Mouse (Mus musculus) heart, postnatal 0 days (tissue): ENCODE results near the gene 4930402K13Rik. TPM values are rescaled to one million over a fixed set of nuclear protein-coding genes. Genes with fewer than 3 reads are reported as not detected.

Experiments used
- ATAC-seq: fragments of 200-750 bp; cut with Nextera tagmentation; 2 replicates; pipeline ENCODE4 v1.8.0; 2017; ENCODE audit warnings: low read depth, moderate number of reproducible peaks, moderate library complexity; ENCODE audit not compliant: insufficient read depth
- DNase-seq: peaks from one replicate; pipeline ENCODE4 v3.0.0-alpha.2; 2016; ENCODE audit warnings: low spot score
- H3K27ac ChIP-seq: fragments of 300-500 bp; sonication (generic); 2 replicates; pipeline ENCODE4 v1.5.1; 2014; ENCODE audit warnings: low read depth, mild to moderate bottlenecking
- H3K27me3 ChIP-seq: fragments of 300-500 bp; sonication (generic); 2 replicates; pipeline ENCODE4 v1.6.1; 2014; ENCODE audit warnings: low read length, mixed read lengths; ENCODE audit not compliant: control insufficient read depth, insufficient read depth
- H3K36me3 ChIP-seq: fragments of 300-500 bp; sonication (generic); replicated peaks from 2 replicates; pipeline ENCODE4 v1.6.1; 2014; ENCODE audit warnings: low read length, mixed read lengths; ENCODE audit not compliant: control insufficient read depth, insufficient read depth
- H3K4me1 ChIP-seq: fragments of 300-500 bp; sonication (generic); 2 replicates; pipeline ENCODE4 v1.6.1; 2014; ENCODE audit warnings: antibody characterized with exemption; ENCODE audit not compliant: control insufficient read depth, insufficient read depth
- H3K4me2 ChIP-seq: fragments of 300-500 bp; sonication (generic); 2 replicates; pipeline ENCODE4 v1.6.1; 2014; ENCODE audit warnings: low read depth, mild to moderate bottlenecking, low read length, moderate library complexity
- H3K4me3 ChIP-seq: fragments of 300-500 bp; sonication (generic); 2 replicates; pipeline ENCODE4 v1.5.1; 2014; ENCODE audit warnings: low read depth, low read length
- H3K9ac ChIP-seq: fragments of 300-500 bp; sonication (generic); replicated peaks from 2 replicates; pipeline ENCODE4 v1.6.1; 2014; ENCODE audit warnings: low read depth, low read length, mixed read lengths
- H3K9me3 ChIP-seq: fragments of 300-500 bp; sonication (generic); replicated peaks from 2 replicates; pipeline ENCODE4 v1.6.1; 2016; ENCODE audit warnings: low read length; ENCODE audit not compliant: control insufficient read depth
- CTCF ChIP-seq: IDR thresholded peaks from 2 replicates; pipeline ENCODE4 v1.5.1; 2016; ENCODE audit warnings: antibody characterized with exemption, control low read depth, low read depth
- EP300 ChIP-seq: IDR thresholded peaks from 2 replicates; pipeline ENCODE4 v1.6.1; 2016; ENCODE audit warnings: antibody characterized with exemption, low read depth
- WGBS: fragments of 180-500 bp; shearing (Covaris S2); extraction: QIAGEN DNeasy Blood & Tissue Kit; methylation state at CpG from one replicate; pipeline ENCODE4 v1.1.7; 2014; 5-methylcytosine and 5-hydroxymethylcytosine counted together
- polyA plus RNA-seq: library from polyadenylated mRNA; unstranded; fragments of >200 nt; fragmentation: Nextera tagmentation; extraction: Ambion mirVana; gene quantifications from 2 replicates; pipeline ENCODE4 v1.2.1, GENCODE M21; 2015
- total RNA-seq: library from RNA; depleted of rRNA; stranded (reverse); fragments of >200 nt; gene quantifications from 2 replicates; pipeline ENCODE4 v1.2.3, GENCODE M21; 2014; ENCODE audit warnings: low replicate concordance; rRNA removed

4930402K13Rik gene
- total and polyA plus RNA-seq, 2 experiments from 2014 or later = not detected

GRCm38 (mm10) chrX:9110381-9110780, 6.0 kb downstream of the 4930402K13Rik start:
- H3K9me3 ChIP-seq = no peaks in the 10 kb centered on the region
- no peaks in the 10 kb centered on the region for H3K36me3 ChIP-seq
- no peak for DNase-seq
- H3K4me1 ChIP-seq = no peaks in the 10 kb centered on the region
- H3K9ac ChIP-seq = no peak overlapping the region
- no peak for ATAC-seq
- no peak overlapping the region for H3K27ac ChIP-seq
- no peak overlapping the region for H3K4me3 ChIP-seq
- TF ChIP-seq EP300 (no peak), CTCF (no peak)
- no peaks in the 10 kb centered on the region for H3K27me3 ChIP-seq
- 32% methylated on average over 2 of the region's 2 CpGs for WGBS
- H3K4me2 ChIP-seq = no peak overlapping the region

- Histone ChIP-seq H3K27ac (no peak overlapping the region), H3K9me3 (no peaks in the 10 kb centered on the region), H3K27me3 (no peaks in the 10 kb centered on the region), H3K9ac (no peak overlapping the region), H3K4me2 (no peak overlapping the region), H3K4me1 (no peaks in the 10 kb centered on the region), H3K4me3 (no peak overlapping the region), H3K36me3 (no peaks in the 10 kb centered on the region)
- TF ChIP-seq CTCF (no peak), EP300 (no peak)
- DNase-seq (no peak), ATAC-seq (no peak)
- WGBS = 47% methylated on average over 4 of the region's 4 CpGs
Measured at GRCm38 (mm10) chrX:9124928-9125327, 20.6 kb downstream of the 4930402K13Rik start.

DNA sequence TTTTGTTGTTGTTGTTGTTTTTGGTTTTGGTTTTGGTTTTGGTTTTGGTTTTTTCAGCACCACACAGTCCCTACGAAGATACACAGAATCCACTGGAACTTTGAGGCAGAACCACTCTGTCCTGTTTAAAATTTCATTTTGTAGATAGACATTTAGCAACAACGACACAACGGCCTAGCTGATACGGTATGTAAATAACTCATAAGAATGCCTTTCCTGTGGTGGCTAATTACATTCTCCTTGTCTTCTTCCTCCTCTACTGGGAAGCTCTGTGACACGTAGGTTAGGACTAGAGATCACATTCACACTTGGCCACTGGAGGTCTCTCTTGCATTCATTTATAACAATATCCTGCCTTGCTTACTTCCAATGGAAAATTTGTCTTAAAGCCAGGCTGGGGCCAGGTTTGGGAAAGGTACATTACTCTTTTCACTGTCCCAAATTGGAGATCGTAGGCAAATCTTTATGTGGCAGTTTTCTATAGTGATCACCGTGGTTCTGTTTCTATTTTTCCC, 24.0 kb downstream of the 4930402K13Rik start:
- Histone ChIP-seq H3K4me3 (no peak overlapping the region), H3K4me2 (no peak overlapping the region), H3K27ac (no peak overlapping the region), H3K27me3 (no peaks in the 10 kb centered on the region), H3K36me3 (no peaks in the 10 kb centered on the region), H3K9ac (no peak overlapping the region), H3K4me1 (no peaks in the 10 kb centered on the region), H3K9me3 (no peaks in the 10 kb centered on the region)
- ATAC-seq = no peak
- 36% methylated on average over 7 of the region's 7 CpGs for WGBS
- TF ChIP-seq EP300 (no peak), CTCF (peak; percentile 43)
- peak; percentile 26 for DNase-seq

DNA sequence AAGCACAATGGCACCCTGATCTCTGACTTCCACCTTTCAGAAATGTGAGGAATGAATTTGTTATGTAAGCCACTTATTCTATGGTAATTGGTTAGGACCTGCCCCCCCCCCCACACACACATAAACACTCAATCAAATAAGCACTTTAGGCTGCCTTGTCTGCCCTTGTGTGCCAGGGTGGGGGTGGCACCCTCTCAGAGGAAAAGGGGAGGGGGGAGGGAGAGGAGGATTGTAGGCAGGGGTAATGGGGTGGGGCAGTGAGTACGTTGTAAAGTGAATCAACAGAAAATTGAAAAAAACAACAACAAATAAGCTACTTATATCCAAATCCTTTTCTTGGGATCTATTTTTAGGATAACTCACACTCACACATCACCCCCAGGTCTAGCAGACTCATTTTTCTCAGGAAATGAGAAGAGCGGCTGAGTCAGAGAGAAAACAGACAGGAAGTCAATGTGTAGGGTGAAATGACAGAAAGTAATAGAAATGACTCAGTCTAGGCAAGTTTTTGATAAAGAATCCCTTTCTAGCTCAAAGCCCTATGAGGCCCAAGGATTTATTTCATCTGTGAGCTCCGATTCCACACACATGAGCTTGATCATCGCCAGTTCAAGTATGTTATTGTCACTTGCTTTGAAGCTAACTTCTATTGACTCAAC, 35.1 kb downstream of the 4930402K13Rik start:
- H3K27ac ChIP-seq = no peak overlapping the region
- TF ChIP-seq CTCF (no peak), EP300 (no peak)
- 69% methylated on average over 4 of the region's 4 CpGs for WGBS

GRCm38 (mm10) chrX:9142669-9143068, 38.3 kb downstream of the 4930402K13Rik start:
- Histone ChIP-seq H3K9me3 (no peaks in the 10 kb centered on the region), H3K36me3 (no peaks in the 10 kb centered on the region), H3K4me2 (no peak overlapping the region), H3K27me3 (no peaks in the 10 kb centered on the region), H3K4me3 (no peak overlapping the region), H3K4me1 (no peaks in the 10 kb centered on the region), H3K9ac (no peak overlapping the region), H3K27ac (no peak overlapping the region)
- DNase-seq (no peak), ATAC-seq (no peak)
- no peak for TF ChIP-seq CTCF
- TF ChIP-seq EP300 = no peak
- 48% methylated on average over 2 of the region's 2 CpGs for whole genome bisulfite sequencing

More for the DNA sequence above, 35.1 kb downstream of the 4930402K13Rik start:
- Histone ChIP-seq H3K4me1 (no peaks in the 10 kb centered on the region), H3K36me3 (no peaks in the 10 kb centered on the region), H3K27me3 (no peaks in the 10 kb centered on the region), H3K4me3 (no peak overlapping the region), H3K9ac (no peak overlapping the region), H3K9me3 (no peaks in the 10 kb centered on the region), H3K4me2 (no peak overlapping the region)
- DNase-seq = no peak
- ATAC-seq = no peak

Other genes starting within 250 kb of the 4930402K13Rik start
- gene Gm5751, start 230.3 kb upstream of the 4930402K13Rik start, total RNA-seq = not detected in 2 replicates
- not detected in 2 replicates for gene Gm5751, start 230.3 kb upstream of the 4930402K13Rik start, polyA plus RNA-seq
- 3.1 and 3.8 TPM in 2 replicates for gene B630019K06Rik, start 212.2 kb upstream of the 4930402K13Rik start, total RNA-seq
- gene B630019K06Rik, start 212.2 kb upstream of the 4930402K13Rik start, polyA plus RNA-seq = 0.92 and 0.99 TPM in 2 replicates
- not detected in 2 replicates for gene Fthl17b, start 141.6 kb upstream of the 4930402K13Rik start, total RNA-seq
- gene Fthl17b, start 141.6 kb upstream of the 4930402K13Rik start, polyA plus RNA-seq = not detected in 2 replicates
- gene Fthl17c, start 128.0 kb upstream of the 4930402K13Rik start, total RNA-seq = not detected in 2 replicates
- not detected in 2 replicates for gene Fthl17c, start 128.0 kb upstream of the 4930402K13Rik start, polyA plus RNA-seq
- not detected in 2 replicates for gene Fthl17d, start 117.8 kb upstream of the 4930402K13Rik start, total RNA-seq
- not detected in 2 replicates for gene Fthl17d, start 117.8 kb upstream of the 4930402K13Rik start, polyA plus RNA-seq
- not detected in 2 replicates for gene Fthl17e, start 71.1 kb upstream of the 4930402K13Rik start, total RNA-seq
- not detected in 2 replicates for gene Fthl17e, start 71.1 kb upstream of the 4930402K13Rik start, polyA plus RNA-seq
- not detected in 2 replicates for gene Fthl17f, start 41.5 kb upstream of the 4930402K13Rik start, total RNA-seq
- gene Fthl17f, start 41.5 kb upstream of the 4930402K13Rik start, polyA plus RNA-seq = not detected in 2 replicates
- gene Lancl3, start 95.3 kb downstream of the 4930402K13Rik start, total RNA-seq = 5.2 and 6.1 TPM in 2 replicates
- 1.5 and 2.0 TPM in 2 replicates for gene Lancl3, start 95.3 kb downstream of the 4930402K13Rik start, polyA plus RNA-seq
- gene Gm14862, start 152.3 kb downstream of the 4930402K13Rik start, total RNA-seq = not detected in 2 replicates
- gene Gm14862, start 152.3 kb downstream of the 4930402K13Rik start, polyA plus RNA-seq = not detected in 2 replicates
- 4.0 and 5.6 TPM in 2 replicates for gene Xk, start 168.2 kb downstream of the 4930402K13Rik start, total RNA-seq
- gene Xk, start 168.2 kb downstream of the 4930402K13Rik start, polyA plus RNA-seq = 1.6 and 1.8 TPM in 2 replicates
- not detected in 2 replicates for gene H2al1m, start 179.2 kb downstream of the 4930402K13Rik start, total RNA-seq
- gene H2al1m, start 179.2 kb downstream of the 4930402K13Rik start, polyA plus RNA-seq = not detected in 2 replicates
- gene H2al1k, start 246.1 kb downstream of the 4930402K13Rik start, total RNA-seq = not detected in 2 replicates
- not detected in 2 replicates for gene H2al1k, start 246.1 kb downstream of the 4930402K13Rik start, polyA plus RNA-seq